In genomic region chr7:138848028-138848920, GRCm38 (mm10) we compare ENCODE assay signal across 8 mouse cellular contexts. TPM values are rescaled to one million over a fixed set of nuclear protein-coding genes. Genes with fewer than 3 reads are reported as not detected.
DNase-seq lines count a peak whose midpoint lies in the region; ATAC-seq lines count a peak whose summit lies in the region.

No protein-coding gene starts in this region.

- 77% methylated on average over 7 of the region's 7 CpGs for WGBS in heart, embryonic 14.5 days
- WGBS in hindbrain, embryonic 16.5 days: 80% methylated on average over 7 of the region's 7 CpGs
- 80% methylated on average over 7 of the region's 7 CpGs for WGBS in midbrain, embryonic 16.5 days

- H3K4me1 ChIP-seq in heart, embryonic 14.5 days (ENCODE audit: control insufficient read depth in 2 of 2, insufficient read depth in 2 of 2, low read length in 2 of 2): peaks cover 9 to 31% of the 10 kb centered on the region in 2 experiments
- H3K4me1 ChIP-seq in brown adipose tissue, adult 24 weeks (ENCODE audit: control insufficient read depth, insufficient read depth, insufficient read length, low read length): peaks cover 26% of the 10 kb centered on the region
- H3K4me1 ChIP-seq in hindbrain, embryonic 16.5 days (ENCODE audit: control insufficient read depth, insufficient read depth, low read depth, low read length): peaks cover 47% of the 10 kb centered on the region
- H3K4me1 ChIP-seq in midbrain, embryonic 16.5 days (ENCODE audit: control insufficient read depth, insufficient read depth, low read length): peaks cover 52% of the 10 kb centered on the region

- H3K27me3 ChIP-seq in heart, embryonic 14.5 days (ENCODE audit: control insufficient read depth, insufficient read depth, low read length): no peaks in the 10 kb centered on the region
- no peaks in the 10 kb centered on the region for H3K27me3 ChIP-seq in hindbrain, embryonic 16.5 days (replicated peaks; ENCODE audit: control insufficient read depth, insufficient read depth, low read length)
- no peaks in the 10 kb centered on the region for H3K27me3 ChIP-seq in midbrain, embryonic 16.5 days (ENCODE audit: control insufficient read depth, insufficient read depth, low read depth, low read length)

- no peak for DNase-seq in heart, postnatal 14 days
- DNase-seq in retina, embryonic 14.5 days (ENCODE audit: low spot score): no peak
- no peak for DNase-seq in right cerebral cortex, postnatal 14 days
- no peak for DNase-seq in urinary bladder, postnatal 36 days (ENCODE audit: low spot score in 2 of 2)

- intact Hi-C loops in heart, postnatal 14 days (cut with DNase I): loop anchor here (5.0 kb wide), 1 partner anchor 59 kb away; the partner anchor contains the start of gene Bnip3

- ATAC-seq in heart, embryonic 14.5 days (ENCODE audit: insufficient number of reproducible peaks, insufficient read depth, low FRiP score, low read depth): no peak
- ATAC-seq in hindbrain, embryonic 16.5 days: no peak
- ATAC-seq in midbrain, embryonic 16.5 days: no peak

- no peaks in the 10 kb centered on the region for H3K9me3 ChIP-seq in heart, embryonic 14.5 days (ENCODE audit: control insufficient read depth, low read length)
- no peaks in the 10 kb centered on the region for H3K9me3 ChIP-seq in hindbrain, embryonic 16.5 days (ENCODE audit: control insufficient read depth, low read length)
- no peaks in the 10 kb centered on the region for H3K9me3 ChIP-seq in midbrain, embryonic 16.5 days (replicated peaks; ENCODE audit: control insufficient read depth, low read length, poor library complexity, severe bottlenecking)

- peak overlapping the region; percentile 82 for H3K4me2 ChIP-seq in heart, embryonic 14.5 days (ENCODE audit: low read length)
- H3K4me2 ChIP-seq in hindbrain, embryonic 16.5 days (ENCODE audit: low read length): peak overlapping the region; percentile 75
- peak overlapping the region; percentile 76 for H3K4me2 ChIP-seq in midbrain, embryonic 16.5 days (ENCODE audit: low read length)

- peak overlapping the region in 1 of 2 experiments; percentile 94; a peak in 1 of 4 replicates for H3K4me3 ChIP-seq in heart, embryonic 14.5 days (ENCODE audit: control insufficient read depth in 1 of 2, insufficient read depth in 1 of 2, low read depth in 1 of 2, low read length in 2 of 2)
- peak overlapping the region; percentile 94 for H3K4me3 ChIP-seq in brown adipose tissue, adult 24 weeks (ENCODE audit: insufficient read depth, low read depth, low read length)
- peak overlapping the region; percentile 99 for H3K4me3 ChIP-seq in hindbrain, embryonic 16.5 days (ENCODE audit: low read length)
- peak overlapping the region; percentile 93; the same call in 1 of the 2 replicates for H3K4me3 ChIP-seq in midbrain, embryonic 16.5 days (ENCODE audit: low read depth, low read length)

- H3K9ac ChIP-seq in heart, embryonic 14.5 days (ENCODE audit: low read length): peak overlapping the region; percentile 94
- no peak overlapping the region for H3K9ac ChIP-seq in hindbrain, embryonic 16.5 days (ENCODE audit: low read depth, low read length)
- 0 out of 2 replicates have a peak overlapping the region, but pooled peaks have one; percentile 16 for H3K9ac ChIP-seq in midbrain, embryonic 16.5 days (ENCODE audit: low read depth, low read length)

- no peak overlapping the region for H3K27ac ChIP-seq in heart, embryonic 14.5 days (replicated peaks in 1 of 2; ENCODE audit: control insufficient read depth in 1 of 2, insufficient read depth in 1 of 2, low read depth in 2 of 2, low read length in 2 of 2)
- H3K27ac ChIP-seq in brown adipose tissue, adult 24 weeks (replicated peaks; ENCODE audit: low read depth, low read length): peak overlapping the region; percentile 89
- H3K27ac ChIP-seq in hindbrain, embryonic 16.5 days (ENCODE audit: low read depth, low read length): no peak overlapping the region
- no peak overlapping the region for H3K27ac ChIP-seq in midbrain, embryonic 16.5 days (ENCODE audit: low read length)

- H3K36me3 ChIP-seq in heart, embryonic 14.5 days (ENCODE audit: control insufficient read depth, insufficient read depth, low read length): peaks cover 43% of the 10 kb centered on the region
- H3K36me3 ChIP-seq in hindbrain, embryonic 16.5 days (ENCODE audit: control insufficient read depth, insufficient read depth, low read length): peaks cover 3% of the 10 kb centered on the region
- peaks cover 4% of the 10 kb centered on the region for H3K36me3 ChIP-seq in midbrain, embryonic 16.5 days (ENCODE audit: control insufficient read depth, insufficient read depth, low read length)

RNA-seq across cellular contexts. Expression of gene Mapk1ip1, which starts 2.2 kb away (rescaled TPM):
- polyA plus RNA-seq in heart, embryonic 14.5 days (2014; fragmentation: Nextera tagmentation; extraction: Ambion mirVana): 16.3 and 16.7 TPM in 2 replicates
- total RNA-seq in heart, postnatal 14 days (2021): 10 to 100 TPM; 21.4 to 23.9 TPM
- polyA plus RNA-seq in brown adipose tissue, adult 24 weeks (2012; ENCODE audit: insufficient read depth, insufficient read length, missing spikeins): 16.2 and 24.3 TPM in 2 replicates
- polyA plus RNA-seq in hindbrain, embryonic 16.5 days (2015; fragmentation: Nextera tagmentation; extraction: Ambion mirVana): 36.6 and 37.4 TPM in 2 replicates
- 32.7 and 33.6 TPM in 2 replicates for polyA plus RNA-seq in midbrain, embryonic 16.5 days (2015; fragmentation: Nextera tagmentation; extraction: Ambion mirVana)

RNA-seq across cellular contexts. Expression of gene Ppp2r2d, which starts 2.4 kb away (rescaled TPM):
- polyA plus RNA-seq in heart, embryonic 14.5 days (2014; fragmentation: Nextera tagmentation; extraction: Ambion mirVana): 37.5 and 38.1 TPM in 2 replicates
- total RNA-seq in heart, postnatal 14 days (2021): 10 to 100 TPM; 44.8 to 46.9 TPM
- polyA plus RNA-seq in brown adipose tissue, adult 24 weeks (2012; ENCODE audit: insufficient read depth, insufficient read length, missing spikeins): 46.5 and 55.9 TPM in 2 replicates
- polyA plus RNA-seq in hindbrain, embryonic 16.5 days (2015; fragmentation: Nextera tagmentation; extraction: Ambion mirVana): 38.0 and 75.2 TPM in 2 replicates
- 85.3 TPM in 2 replicates for polyA plus RNA-seq in midbrain, embryonic 16.5 days (2015; fragmentation: Nextera tagmentation; extraction: Ambion mirVana)
